Mouse (Mus musculus): ENCODE results near the gene Htra3. TPM values are rescaled to one million over a fixed set of nuclear protein-coding genes. Genes with fewer than 3 reads are reported as not detected.

Gene Htra3
- total RNA-seq, 1 experiment = 0.71 TPM

DNA sequence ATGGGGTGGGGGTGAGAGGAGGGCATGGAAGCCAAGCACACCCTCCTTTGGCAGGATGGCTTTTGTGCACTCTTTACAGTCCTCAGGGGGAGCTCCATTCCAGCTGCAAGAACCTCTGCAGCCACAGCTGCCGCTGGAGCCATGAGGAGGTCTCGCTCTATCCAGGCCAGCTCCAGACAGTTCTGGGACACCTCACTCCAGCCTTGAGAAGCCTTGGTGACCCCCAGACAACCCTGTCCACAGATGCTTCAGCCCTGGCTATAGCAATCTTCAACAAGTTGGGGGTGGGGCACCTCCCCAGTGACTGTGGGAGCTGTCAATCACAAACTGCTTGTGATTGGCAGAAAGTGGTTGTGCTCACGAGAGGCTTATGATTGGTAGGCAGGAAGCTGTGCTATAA is 20.1 kb downstream of the Htra3 start:
- H3K9ac ChIP-seq (ENCODE audit: insufficient read depth, low read depth, low read length, poor library complexity, severe bottlenecking) = no peak overlapping the region
- in situ Hi-C loops (cut with MboI; ENCODE audit: low sequenced_read_pairs in 2 of 2, unreplicated experiment in 2 of 2) = no loop called here
- no peak for DNase-seq (ENCODE audit: low read depth, low spot score)
- H3K27ac ChIP-seq (ENCODE audit: insufficient read depth, low read depth, low read length, poor library complexity, severe bottlenecking) = no peak overlapping the region
- no peaks in the 10 kb centered on the region for H3K36me3 ChIP-seq (ENCODE audit: control insufficient read depth, insufficient read depth, low read length, poor library complexity, severe bottlenecking)
- H3K4me3 ChIP-seq (ENCODE audit: insufficient read depth in 1 of 2, low read depth in 1 of 2, low read length in 2 of 2, poor library complexity in 1 of 2, severe bottlenecking in 1 of 2) = no peak overlapping the region
- H3K4me1 ChIP-seq (ENCODE audit: control insufficient read depth in 2 of 2, insufficient read depth in 2 of 2, low read length in 2 of 2, poor library complexity in 1 of 2) = no peaks in the 10 kb centered on the region
- TF ChIP-seq ZNF384 (IDR thresholded peaks at IDR 0.05; ENCODE audit: low read depth, low read length) (no peak), HCFC1 (IDR thresholded peaks at IDR 0.05; ENCODE audit: borderline replicate concordance, insufficient read depth, low read length) (no peak), CHD2 (IDR thresholded peaks at IDR 0.05; ENCODE audit: low read depth, low read length) (no peak), ZC3H11A (IDR thresholded peaks at IDR 0.05; ENCODE audit: borderline replicate concordance, low read depth, low read length) (no peak), MAFK (IDR thresholded peaks at IDR 0.05; ENCODE audit: insufficient read depth, low read depth, low read length) (no peak)
- H3K9me3 ChIP-seq (ENCODE audit: control insufficient read depth, insufficient read depth, low read depth, low read length) = no peaks in the 10 kb centered on the region

DNA sequence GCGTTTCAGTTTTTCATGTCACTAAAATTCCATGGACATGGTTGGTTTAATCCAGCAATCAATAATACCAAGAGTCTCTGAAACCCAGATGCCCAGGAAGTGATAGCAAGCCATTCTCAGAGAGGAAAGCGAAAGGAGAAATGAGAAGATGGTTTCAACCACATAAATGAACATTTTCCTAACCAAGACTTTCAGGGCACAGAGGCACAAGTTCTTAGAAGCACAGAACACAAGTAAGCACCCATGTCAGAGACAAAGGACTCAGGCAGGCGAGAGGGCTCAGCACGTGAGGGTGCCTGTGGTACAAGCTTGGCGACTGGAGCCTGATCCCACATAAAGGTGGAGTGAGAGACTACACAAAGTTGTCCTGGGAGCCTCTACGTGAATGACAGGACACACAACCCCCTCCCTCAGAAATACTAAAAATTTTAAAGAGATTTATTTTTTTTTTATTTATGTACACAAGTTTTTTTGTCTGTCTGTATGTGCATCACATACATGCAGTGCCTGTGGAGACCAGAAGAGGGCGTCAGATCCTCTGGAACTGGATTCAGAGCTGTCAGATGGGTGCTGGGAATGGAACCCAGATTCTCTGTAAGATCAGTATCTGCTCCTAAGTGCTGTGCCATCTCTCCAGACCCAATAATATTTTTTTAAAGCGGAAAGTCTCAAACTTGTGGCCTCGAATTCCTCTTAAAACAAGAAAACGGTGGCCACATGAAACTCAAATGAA is 23.7 kb downstream of the Htra3 start:
- no peak overlapping the region for H3K4me3 ChIP-seq (ENCODE audit: insufficient read depth in 1 of 2, low read depth in 1 of 2, low read length in 2 of 2, poor library complexity in 1 of 2, severe bottlenecking in 1 of 2)
- no peaks in the 10 kb centered on the region for H3K4me1 ChIP-seq (ENCODE audit: control insufficient read depth in 2 of 2, insufficient read depth in 2 of 2, low read length in 2 of 2, poor library complexity in 1 of 2)
- no peaks in the 10 kb centered on the region for H3K36me3 ChIP-seq (ENCODE audit: control insufficient read depth, insufficient read depth, low read length, poor library complexity, severe bottlenecking)
- no peaks in the 10 kb centered on the region for H3K9me3 ChIP-seq (ENCODE audit: control insufficient read depth, insufficient read depth, low read depth, low read length)
- no peak for TF ChIP-seq CHD2 (IDR thresholded peaks at IDR 0.05; ENCODE audit: low read depth, low read length)
- no peak for TF ChIP-seq MAFK (IDR thresholded peaks at IDR 0.05; ENCODE audit: insufficient read depth, low read depth, low read length)
- TF ChIP-seq HCFC1 (IDR thresholded peaks at IDR 0.05; ENCODE audit: borderline replicate concordance, insufficient read depth, low read length) = no peak
- no peak for TF ChIP-seq ZNF384 (IDR thresholded peaks at IDR 0.05; ENCODE audit: low read depth, low read length)
- TF ChIP-seq ZC3H11A (IDR thresholded peaks at IDR 0.05; ENCODE audit: borderline replicate concordance, low read depth, low read length) = no peak
- no peak for DNase-seq (ENCODE audit: low read depth, low spot score)
- no peak overlapping the region for H3K27ac ChIP-seq (ENCODE audit: insufficient read depth, low read depth, low read length, poor library complexity, severe bottlenecking)
- H3K9ac ChIP-seq (ENCODE audit: insufficient read depth, low read depth, low read length, poor library complexity, severe bottlenecking) = no peak overlapping the region
- in situ Hi-C loops (cut with MboI; ENCODE audit: low sequenced_read_pairs in 2 of 2, unreplicated experiment in 2 of 2) = no loop called here

DNA sequence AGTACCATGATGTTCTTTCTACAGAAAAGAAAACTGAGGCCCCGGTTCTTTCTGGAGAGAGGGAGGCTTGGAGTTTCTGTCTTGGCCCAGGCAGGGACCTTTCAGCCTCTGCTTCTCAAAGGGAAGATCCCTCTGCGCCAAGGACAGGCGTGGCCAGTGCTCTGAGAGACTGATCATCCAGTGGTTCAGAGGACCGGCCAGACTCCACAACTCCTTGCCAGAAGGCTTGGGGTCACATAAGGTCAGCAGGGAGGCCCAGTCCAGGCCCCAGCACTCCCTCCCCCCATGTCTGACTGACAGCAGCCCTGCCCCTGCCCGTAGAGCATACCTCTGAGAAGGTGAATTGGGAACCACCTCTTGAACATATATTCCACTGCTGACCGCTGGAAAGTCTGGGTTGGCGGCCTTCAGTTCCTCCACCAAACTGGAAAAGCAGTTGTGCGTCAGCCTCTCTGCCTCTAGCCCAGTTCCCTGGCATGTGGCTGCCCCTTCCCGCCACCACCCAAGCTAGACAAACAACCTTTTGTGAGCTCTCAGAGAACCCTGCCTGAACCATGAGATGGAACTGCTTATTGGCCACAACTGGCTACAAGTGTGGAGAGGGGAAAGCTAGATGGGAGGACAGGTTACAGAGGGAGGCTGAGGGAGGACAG is 25.7 kb downstream of the Htra3 start:
- Histone ChIP-seq H3K36me3 (ENCODE audit: control insufficient read depth, insufficient read depth, low read length, poor library complexity, severe bottlenecking) (no peaks in the 10 kb centered on the region), H3K27ac (ENCODE audit: insufficient read depth, low read depth, low read length, poor library complexity, severe bottlenecking) (no peak overlapping the region; the same call in 1 of the 2 replicates), H3K4me3 (ENCODE audit: insufficient read depth in 1 of 2, low read depth in 1 of 2, low read length in 2 of 2, poor library complexity in 1 of 2, severe bottlenecking in 1 of 2) (no peak overlapping the region), H3K9ac (ENCODE audit: insufficient read depth, low read depth, low read length, poor library complexity, severe bottlenecking) (no peak overlapping the region), H3K4me1 (ENCODE audit: control insufficient read depth in 2 of 2, insufficient read depth in 2 of 2, low read length in 2 of 2, poor library complexity in 1 of 2) (no peaks in the 10 kb centered on the region), H3K9me3 (ENCODE audit: control insufficient read depth, insufficient read depth, low read depth, low read length) (no peaks in the 10 kb centered on the region)
- TF ChIP-seq ZNF384 (IDR thresholded peaks at IDR 0.05; ENCODE audit: low read depth, low read length) (no peak), MAFK (IDR thresholded peaks at IDR 0.05; ENCODE audit: insufficient read depth, low read depth, low read length) (no peak), ZC3H11A (IDR thresholded peaks at IDR 0.05; ENCODE audit: borderline replicate concordance, low read depth, low read length) (no peak), HCFC1 (IDR thresholded peaks at IDR 0.05; ENCODE audit: borderline replicate concordance, insufficient read depth, low read length) (no peak), CHD2 (IDR thresholded peaks at IDR 0.05; ENCODE audit: low read depth, low read length) (no peak)
- in situ Hi-C loops (cut with MboI; ENCODE audit: low sequenced_read_pairs in 2 of 2, unreplicated experiment in 2 of 2) = no loop called here
- DNase-seq (ENCODE audit: low read depth, low spot score) = no peak

DNA sequence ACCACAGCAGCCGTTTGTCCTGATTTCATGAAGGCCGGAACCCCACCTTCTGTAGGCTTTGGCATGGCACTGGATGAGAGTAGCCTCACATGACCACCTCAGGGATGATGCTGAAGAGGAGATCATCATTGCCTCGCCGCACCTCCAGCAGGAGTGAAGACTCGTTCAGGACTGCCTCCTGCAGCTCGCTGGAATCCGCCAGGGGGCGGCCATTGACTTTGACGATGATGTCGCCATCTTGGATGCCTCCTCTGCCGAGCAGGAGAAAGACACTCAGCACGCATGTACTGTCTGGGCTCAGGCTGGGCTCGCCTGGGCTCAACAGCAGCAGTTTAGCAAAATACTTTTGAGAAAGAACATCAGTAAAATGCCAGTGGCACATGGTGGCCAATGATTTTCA is 26.7 kb downstream of the Htra3 start:
- Histone ChIP-seq H3K4me3 (ENCODE audit: insufficient read depth in 1 of 2, low read depth in 1 of 2, low read length in 2 of 2, poor library complexity in 1 of 2, severe bottlenecking in 1 of 2) (no peak overlapping the region), H3K27ac (ENCODE audit: insufficient read depth, low read depth, low read length, poor library complexity, severe bottlenecking) (no peak overlapping the region), H3K4me1 (ENCODE audit: control insufficient read depth in 2 of 2, insufficient read depth in 2 of 2, low read length in 2 of 2, poor library complexity in 1 of 2) (no peaks in the 10 kb centered on the region), H3K9ac (ENCODE audit: insufficient read depth, low read depth, low read length, poor library complexity, severe bottlenecking) (no peak overlapping the region), H3K9me3 (ENCODE audit: control insufficient read depth, insufficient read depth, low read depth, low read length) (no peaks in the 10 kb centered on the region), H3K36me3 (ENCODE audit: control insufficient read depth, insufficient read depth, low read length, poor library complexity, severe bottlenecking) (no peaks in the 10 kb centered on the region)
- DNase-seq (ENCODE audit: low read depth, low spot score) = peak; percentile 45
- in situ Hi-C loops (cut with MboI; ENCODE audit: low sequenced_read_pairs in 2 of 2, unreplicated experiment in 2 of 2) = no loop called here
- TF ChIP-seq HCFC1 (IDR thresholded peaks at IDR 0.05; ENCODE audit: borderline replicate concordance, insufficient read depth, low read length) (no peak), CHD2 (IDR thresholded peaks at IDR 0.05; ENCODE audit: low read depth, low read length) (no peak), MAFK (IDR thresholded peaks at IDR 0.05; ENCODE audit: insufficient read depth, low read depth, low read length) (no peak), ZNF384 (IDR thresholded peaks at IDR 0.05; ENCODE audit: low read depth, low read length) (no peak), ZC3H11A (IDR thresholded peaks at IDR 0.05; ENCODE audit: borderline replicate concordance, low read depth, low read length) (no peak)
